In genomic region chr11:69197743-69198142, GRCm38 (mm10) we compare ENCODE assay signal across 9 mouse cellular contexts. TPM values are rescaled to one million over a fixed set of nuclear protein-coding genes. Genes with fewer than 3 reads are reported as not detected.
DNase-seq lines count a peak whose midpoint lies in the region; ATAC-seq and TF ChIP-seq lines count a peak whose summit lies in the region.
"Had no signal": no experiment of that assay in that cellular context is flagged by ENCODE, and none has a peak within 500 bp of the region (broad histone marks: within the 10 kb centered on the region; RNA-seq: fewer than 3 reads in every experiment).

TSS of gene Alox8 (minus strand) at chr11:69197843.

- H3K9ac ChIP-seq in kidney, embryonic 14.5 days (ENCODE audit: low read depth, low read length) = peak within 1 kb of the TSS; percentile 23; the same call in 1 of the 2 replicates
- H3K9ac ChIP-seq in hindbrain, embryonic 11.5 days (ENCODE audit: low read depth, low read length) = 0 out of 2 replicates have a peak within 1 kb of the TSS, but pooled peaks have one; percentile 20
- H3K9ac ChIP-seq in midbrain, embryonic 14.5 days (replicated peaks; ENCODE audit: low read length) = no peak within 1 kb of the TSS; the same call in 1 of the 2 replicates

- no peak for TF ChIP-seq CTCF in cortical plate, adult 2 months (IDR thresholded peaks at IDR 0.05; ENCODE audit: extremely low read depth, insufficient read depth, low read length)

- no peak for ATAC-seq in kidney, embryonic 14.5 days (ENCODE audit: low FRiP score, low TSS enrichment)
- no peak for ATAC-seq in hindbrain, embryonic 11.5 days (ENCODE audit: low FRiP score)
- no peak for ATAC-seq in midbrain, embryonic 14.5 days (ENCODE audit: low FRiP score, low TSS enrichment)

- no peaks in the 10 kb centered on the region for H3K36me3 ChIP-seq in kidney, embryonic 14.5 days (ENCODE audit: control insufficient read depth, insufficient read depth, low read length)
- H3K36me3 ChIP-seq in hindbrain, embryonic 11.5 days (ENCODE audit: control insufficient read depth, insufficient read depth, low read length) = no peaks in the 10 kb centered on the region
- H3K36me3 ChIP-seq in midbrain, embryonic 14.5 days (ENCODE audit: control insufficient read depth, insufficient read depth, low read length) = no peaks in the 10 kb centered on the region

- WGBS in kidney, embryonic 14.5 days = 27% methylated on average over 6 of the region's 6 CpGs
- WGBS in hindbrain, embryonic 11.5 days = 30% methylated on average over 6 of the region's 6 CpGs
- WGBS in midbrain, embryonic 14.5 days = 31% methylated on average over 6 of the region's 6 CpGs

- no peaks in the 10 kb centered on the region for H3K4me1 ChIP-seq in kidney, embryonic 14.5 days (ENCODE audit: control insufficient read depth, insufficient read depth, low read length)
- no peaks in the 10 kb centered on the region for H3K4me1 ChIP-seq in cortical plate, adult 2 months (ENCODE audit: control insufficient read depth, insufficient read depth, low read length)
- no peaks in the 10 kb centered on the region for H3K4me1 ChIP-seq in hindbrain, embryonic 11.5 days (replicated peaks; ENCODE audit: control insufficient read depth, insufficient read depth, low read length)
- 0 out of 2 replicates have a peak, but pooled peaks cover 6% of the 10 kb centered on the region for H3K4me1 ChIP-seq in midbrain, embryonic 14.5 days (ENCODE audit: control insufficient read depth, insufficient read depth, low read length)

- H3K9me3 ChIP-seq in kidney, embryonic 14.5 days (ENCODE audit: control insufficient read depth, low read length) = no peaks in the 10 kb centered on the region
- no peaks in the 10 kb centered on the region for H3K9me3 ChIP-seq in hindbrain, embryonic 11.5 days (ENCODE audit: control insufficient read depth, low read length)
- H3K9me3 ChIP-seq in midbrain, embryonic 14.5 days (ENCODE audit: control insufficient read depth, low read length) = no peaks in the 10 kb centered on the region

- DNase-seq in kidney, postnatal 36 days = no peak
- DNase-seq in hindbrain, embryonic 11.5 days (ENCODE audit: low spot score) = no peak
- DNase-seq in midbrain, embryonic 14.5 days = no peak
- DNase-seq in gastrocnemius, postnatal 4 days (ENCODE audit: low spot score in 2 of 2) = no peak
- DNase-seq in gastrocnemius, postnatal 25 days = no peak
- no peak for DNase-seq in ovary, adult 18-20 months (ENCODE audit: low spot score)
- DNase-seq: right cerebral cortex, postnatal 25 days had no signal

- TF ChIP-seq POLR2A in cortical plate, adult 2 months (IDR thresholded peaks at IDR 0.05; ENCODE audit: extremely low read depth, insufficient read depth, low read length) = no peak

- no peak within 1 kb of the TSS for H3K27ac ChIP-seq in kidney, embryonic 14.5 days (ENCODE audit: low read depth, low read length)
- H3K27ac ChIP-seq in cortical plate, adult 2 months (ENCODE audit: insufficient read depth, low read length) = no peak within 1 kb of the TSS
- H3K27ac ChIP-seq in hindbrain, embryonic 11.5 days (ENCODE audit: low read depth, low read length) = no peak within 1 kb of the TSS
- no peak within 1 kb of the TSS for H3K27ac ChIP-seq in midbrain, embryonic 14.5 days (replicated peaks; ENCODE audit: low read depth, low read length)

- peak within 1 kb of the TSS; percentile 24; the same call in 1 of the 2 replicates for H3K4me3 ChIP-seq in kidney, embryonic 14.5 days (ENCODE audit: low read length)
- peak within 1 kb of the TSS; percentile 22 for H3K4me3 ChIP-seq in cortical plate, adult 2 months (ENCODE audit: insufficient read depth, low read length)
- no peak within 1 kb of the TSS for H3K4me3 ChIP-seq in hindbrain, embryonic 11.5 days (ENCODE audit: low read depth, low read length)
- H3K4me3 ChIP-seq in midbrain, embryonic 14.5 days (replicated peaks; ENCODE audit: low read depth, low read length) = peak within 1 kb of the TSS; percentile 22

- H3K4me2 ChIP-seq in kidney, embryonic 14.5 days (replicated peaks; ENCODE audit: low read depth, low read length) = peak within 1 kb of the TSS; percentile 33
- H3K4me2 ChIP-seq in hindbrain, embryonic 11.5 days (replicated peaks; ENCODE audit: low read depth, low read length) = peak within 1 kb of the TSS; percentile 25
- peak within 1 kb of the TSS; percentile 46 for H3K4me2 ChIP-seq in midbrain, embryonic 14.5 days (ENCODE audit: low read length)

- H3K27me3 ChIP-seq in kidney, embryonic 14.5 days (ENCODE audit: control insufficient read depth, insufficient read depth, low read length) = peaks cover 29% of the 10 kb centered on the region
- peaks cover 17% of the 10 kb centered on the region for H3K27me3 ChIP-seq in hindbrain, embryonic 11.5 days (ENCODE audit: control insufficient read depth, insufficient read depth, low read length)
- peaks cover 10% of the 10 kb centered on the region; the same call in 1 of the 2 replicates for H3K27me3 ChIP-seq in midbrain, embryonic 14.5 days (ENCODE audit: control insufficient read depth, insufficient read depth, low read length)

RNA-seq across cellular contexts. Expression of gene Alox8, which starts in this region (rescaled TPM):
- 0.24 and 0.36 TPM in 2 replicates for polyA plus RNA-seq in kidney, embryonic 14.5 days (2014; fragmentation: Nextera tagmentation; extraction: Ambion mirVana)
- polyA plus RNA-seq in cortical plate, adult 2 months (2012; rRNA removed) = 2.2 and 2.7 TPM in 2 replicates
- 0.04 TPM in 1 of 2 replicates, not detected in the other for polyA plus RNA-seq in hindbrain, embryonic 11.5 days (2014; fragmentation: Nextera tagmentation; extraction: Ambion mirVana)
- polyA plus RNA-seq in midbrain, embryonic 14.5 days (2014; fragmentation: Nextera tagmentation; extraction: Ambion mirVana) = 0.17 and 0.26 TPM in 2 replicates
- total RNA-seq in gastrocnemius, postnatal 4 days (2021) = not detected
- total RNA-seq in gastrocnemius, postnatal 25 days (2021) = not detected
